Mouse (Mus musculus) hindbrain, embryonic 11.5 days (tissue): ENCODE results near the gene Sertad2. TPM values are rescaled to one million over a fixed set of nuclear protein-coding genes. Genes with fewer than 3 reads are reported as not detected.

Experiments
- ATAC-seq: fragments of 200-750 bp; cut with Nextera tagmentation; 2 replicates; pipeline ENCODE4 v1.8.0; 2017; ENCODE audit warnings: mild to moderate bottlenecking, moderate TSS enrichment, moderate library complexity; ENCODE audit not compliant: low FRiP score
- DNase-seq: peaks from one replicate; pipeline ENCODE4 v3.0.0-alpha.2; 2015; ENCODE audit warnings: low spot score
- H3K27ac ChIP-seq: fragments of 300-500 bp; sonication (generic); 2 replicates; pipeline ENCODE4 v1.5.1; 2014; ENCODE audit warnings: mild to moderate bottlenecking, low read depth, low read length
- H3K27me3 ChIP-seq: fragments of 300-500 bp; sonication (generic); 2 replicates; pipeline ENCODE4 v1.6.1; 2014; ENCODE audit warnings: mild to moderate bottlenecking, low read length, moderate library complexity, mixed read lengths; ENCODE audit not compliant: control insufficient read depth, insufficient read depth
- H3K36me3 ChIP-seq: fragments of 300-500 bp; sonication (generic); 2 replicates; pipeline ENCODE4 v1.6.1; 2014; ENCODE audit warnings: mild to moderate bottlenecking, low read length, moderate library complexity, mixed read lengths; ENCODE audit not compliant: control insufficient read depth, insufficient read depth
- H3K4me1 ChIP-seq: fragments of 300-500 bp; sonication (generic); replicated peaks from 2 replicates; pipeline ENCODE4 v1.6.1; 2014; ENCODE audit warnings: low read length, mixed read lengths; ENCODE audit not compliant: control insufficient read depth, insufficient read depth
- H3K4me2 ChIP-seq: fragments of 300-500 bp; sonication (generic); replicated peaks from 2 replicates; pipeline ENCODE4 v1.6.1; 2014; ENCODE audit warnings: mild to moderate bottlenecking, low read depth, low read length
- H3K4me3 ChIP-seq: fragments of 300-500 bp; sonication (generic); 2 replicates; pipeline ENCODE4 v1.5.1; 2014; ENCODE audit warnings: low read depth, low read length
- H3K9ac ChIP-seq: fragments of 300-500 bp; sonication (generic); 2 replicates; pipeline ENCODE4 v1.6.1; 2014; ENCODE audit warnings: low read depth, low read length
- H3K9me3 ChIP-seq: fragments of 300-500 bp; sonication (generic); 2 replicates; pipeline ENCODE4 v1.6.1; 2016; ENCODE audit warnings: low read length; ENCODE audit not compliant: control insufficient read depth
- WGBS: fragments of 180-500 bp; shearing (Covaris S2); extraction: QIAGEN DNeasy Blood & Tissue Kit; methylation state at CpG from one replicate; pipeline ENCODE4 v1.1.7; 2014; 5-methylcytosine and 5-hydroxymethylcytosine counted together
- polyA plus RNA-seq: library from polyadenylated mRNA; unstranded; fragments of >200 nt; fragmentation: Nextera tagmentation; extraction: Ambion mirVana; gene quantifications from 2 replicates; pipeline ENCODE4 v1.2.1, GENCODE M21; 2014

Sertad2 gene
- polyA plus RNA-seq, 1 experiment from 2014 or later, result 24.4 TPM

DNA sequence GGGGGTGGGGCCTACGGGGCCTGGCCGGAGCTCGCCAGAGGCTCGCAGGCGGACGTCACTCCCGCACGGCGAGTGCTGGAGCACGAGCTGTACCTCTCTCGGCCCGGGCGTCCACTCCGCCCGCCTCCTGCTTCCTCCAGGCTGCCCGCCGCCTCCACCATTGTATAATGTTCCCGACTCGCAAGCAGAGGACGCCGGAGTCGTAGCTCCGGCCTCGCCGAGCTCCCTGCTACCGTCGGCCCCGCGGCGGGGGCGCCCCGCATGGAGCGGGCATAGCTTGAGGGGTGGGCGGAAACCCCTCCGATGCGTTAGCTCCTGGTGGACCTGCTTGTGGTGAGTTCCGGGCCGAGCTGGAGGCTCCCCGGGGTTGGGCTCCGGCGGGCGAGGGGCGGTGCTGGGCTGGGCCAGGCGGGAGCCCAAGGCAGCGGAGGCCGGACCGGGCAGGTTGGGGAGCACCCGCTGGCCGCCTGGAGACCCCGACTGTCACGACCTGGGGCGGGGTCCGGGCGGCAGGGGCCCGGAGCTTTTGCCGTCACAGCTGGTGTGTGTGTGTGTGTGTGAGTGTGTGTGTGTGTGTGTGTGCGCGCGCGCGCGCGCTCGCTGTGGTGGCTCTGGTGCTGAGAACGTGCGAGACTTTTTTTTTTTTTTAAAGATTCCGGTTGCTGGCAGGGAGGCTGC lies 89.0 kb downstream of the Sertad2 start:
- ATAC-seq, result peak; percentile 96
- peaks cover 5% of the 10 kb centered on the region; the same call in 1 of the 2 replicates for H3K4me1 ChIP-seq
- H3K9ac ChIP-seq, result peak overlapping the region; percentile 88
- H3K27ac ChIP-seq, result peak overlapping the region; percentile 96
- 0% methylated on average over 56 of the region's 67 CpGs for WGBS
- no peaks in the 10 kb centered on the region for H3K27me3 ChIP-seq
- peak overlapping the region; percentile 83 for H3K4me3 ChIP-seq
- DNase-seq, result peak; percentile 81
- peak overlapping the region; percentile 64 for H3K4me2 ChIP-seq
- no peaks in the 10 kb centered on the region for H3K36me3 ChIP-seq
- no peaks in the 10 kb centered on the region for H3K9me3 ChIP-seq

DNA sequence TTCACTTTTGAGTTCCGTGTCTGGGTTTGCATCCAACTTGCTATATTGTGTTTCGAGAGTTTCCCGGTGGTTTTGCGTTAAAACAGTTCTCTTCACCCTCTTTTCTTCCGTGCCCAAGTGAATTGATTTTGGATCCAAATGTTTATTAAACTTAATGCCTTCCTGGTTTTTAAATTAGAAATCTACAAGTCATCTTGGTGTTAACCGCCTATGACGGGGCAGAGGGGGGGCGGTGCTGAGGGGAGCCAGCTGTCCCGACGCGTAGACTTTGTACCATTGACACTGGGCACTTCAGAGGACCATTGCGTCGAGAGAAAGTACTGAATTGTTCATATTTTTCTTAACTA lies 89.5 kb downstream of the Sertad2 start:
- no peaks in the 10 kb centered on the region for H3K36me3 ChIP-seq
- DNase-seq, result peak; percentile 66
- WGBS, result under 1% methylated on average over 13 of the region's 13 CpGs

DNA sequence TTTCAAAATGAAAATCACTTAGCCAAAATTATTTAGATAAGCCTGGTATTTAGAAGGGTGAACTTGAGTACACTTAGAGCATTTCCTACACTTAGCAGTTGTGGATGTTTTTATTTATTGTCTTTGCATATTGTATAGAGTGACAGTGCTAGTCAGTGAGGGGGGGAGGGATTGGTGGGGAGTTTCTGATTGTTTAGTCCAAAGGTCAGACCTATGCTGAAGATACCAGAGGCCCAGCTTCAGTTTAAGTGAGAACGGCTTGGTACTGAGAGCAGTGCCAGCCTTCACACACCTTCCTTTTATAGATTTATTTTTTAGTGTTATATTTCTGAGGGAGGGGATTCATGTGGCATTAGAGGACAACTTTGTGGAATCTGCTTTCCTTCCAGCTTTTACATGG lies 91.5 kb downstream of the Sertad2 start:
- Histone ChIP-seq H3K4me1 (peaks cover 8% of the 10 kb centered on the region; the same call in 1 of the 2 replicates), H3K27ac (no peak overlapping the region), H3K27me3 (no peaks in the 10 kb centered on the region), H3K4me2 (no peak overlapping the region), H3K36me3 (no peaks in the 10 kb centered on the region), H3K4me3 (no peak overlapping the region), H3K9ac (0 out of 2 replicates have a peak overlapping the region, but pooled peaks have one; percentile 11), H3K9me3 (no peaks in the 10 kb centered on the region)
- 69% methylated on average over 1 of the region's 1 CpGs for WGBS
- no peak for DNase-seq
- no peak for ATAC-seq

More for the DNA sequence above, 89.5 kb downstream of the Sertad2 start:
- Histone ChIP-seq H3K4me2 (peak overlapping the region; percentile 64), H3K9ac (peak overlapping the region; percentile 88), H3K9me3 (no peaks in the 10 kb centered on the region), H3K4me3 (peak overlapping the region; percentile 83), H3K4me1 (peaks cover 5% of the 10 kb centered on the region; the same call in 1 of the 2 replicates), H3K27ac (peak overlapping the region; percentile 96; the same call in 1 of the 2 replicates), H3K27me3 (no peaks in the 10 kb centered on the region)
- no peak for ATAC-seq

DNA sequence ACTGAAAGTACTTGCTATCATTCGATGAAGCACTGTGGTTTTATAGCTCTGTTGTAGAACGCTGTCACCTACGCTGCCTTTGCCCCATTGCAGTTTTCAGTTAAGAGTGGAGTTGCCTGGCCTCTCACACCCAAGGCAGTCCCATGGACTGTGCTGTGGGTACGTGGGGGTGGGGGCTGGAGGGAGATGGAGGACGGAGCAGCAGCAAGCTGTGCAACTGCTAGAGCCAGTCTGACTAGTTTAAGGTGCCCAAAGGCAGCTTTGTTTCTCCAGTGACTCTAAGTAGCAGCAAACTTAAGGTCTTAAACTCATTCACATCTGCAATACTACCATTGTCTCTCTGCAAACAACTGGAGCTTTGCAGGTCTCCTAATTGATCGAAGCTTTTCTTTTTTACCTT lies 92.6 kb downstream of the Sertad2 start:
- H3K4me2 ChIP-seq, result no peak overlapping the region; the same call in 1 of the 2 replicates
- H3K27ac ChIP-seq, result peak overlapping the region; percentile 61
- no peaks in the 10 kb centered on the region for H3K27me3 ChIP-seq
- ATAC-seq (no peak), DNase-seq (no peak)
- no peak overlapping the region for H3K4me3 ChIP-seq
- 40% methylated on average over 6 of the region's 6 CpGs for WGBS
- H3K4me1 ChIP-seq, result peaks cover 13% of the 10 kb centered on the region; the same call in 1 of the 2 replicates
- H3K9ac ChIP-seq, result no peak overlapping the region; the same call in 1 of the 2 replicates
- H3K9me3 ChIP-seq, result no peaks in the 10 kb centered on the region
- H3K36me3 ChIP-seq, result no peaks in the 10 kb centered on the region

DNA sequence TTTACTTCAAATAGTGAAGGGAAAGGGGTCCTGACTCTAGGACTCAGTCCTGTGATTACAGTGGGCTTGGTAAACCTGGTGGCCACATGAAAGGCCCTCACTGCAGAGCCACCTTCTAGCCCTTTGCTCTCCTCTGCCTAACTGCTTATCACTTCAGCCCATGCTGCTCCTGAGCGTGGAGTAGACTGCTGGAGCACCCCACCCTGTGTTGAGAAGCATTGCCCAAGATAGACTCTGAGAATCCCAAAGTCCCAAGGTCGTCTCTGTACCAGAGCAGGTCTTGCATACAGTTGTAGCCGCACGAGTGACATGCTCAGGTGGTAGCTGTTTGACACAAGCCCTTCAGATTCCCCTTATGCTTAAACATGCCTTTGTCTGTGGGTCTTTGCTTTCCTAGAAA lies 93.1 kb downstream of the Sertad2 start:
- no peak overlapping the region for H3K9ac ChIP-seq
- H3K4me1 ChIP-seq, result peaks cover 13% of the 10 kb centered on the region; the same call in 1 of the 2 replicates
- WGBS, result 71% methylated on average over 4 of the region's 4 CpGs
- no peak for DNase-seq
- no peak overlapping the region; the same call in 1 of the 2 replicates for H3K4me2 ChIP-seq
- no peaks in the 10 kb centered on the region for H3K36me3 ChIP-seq
- ATAC-seq, result no peak
- H3K9me3 ChIP-seq, result no peaks in the 10 kb centered on the region
- no peaks in the 10 kb centered on the region for H3K27me3 ChIP-seq
- H3K27ac ChIP-seq, result no peak overlapping the region; the same call in 1 of the 2 replicates
- no peak overlapping the region for H3K4me3 ChIP-seq

DNA sequence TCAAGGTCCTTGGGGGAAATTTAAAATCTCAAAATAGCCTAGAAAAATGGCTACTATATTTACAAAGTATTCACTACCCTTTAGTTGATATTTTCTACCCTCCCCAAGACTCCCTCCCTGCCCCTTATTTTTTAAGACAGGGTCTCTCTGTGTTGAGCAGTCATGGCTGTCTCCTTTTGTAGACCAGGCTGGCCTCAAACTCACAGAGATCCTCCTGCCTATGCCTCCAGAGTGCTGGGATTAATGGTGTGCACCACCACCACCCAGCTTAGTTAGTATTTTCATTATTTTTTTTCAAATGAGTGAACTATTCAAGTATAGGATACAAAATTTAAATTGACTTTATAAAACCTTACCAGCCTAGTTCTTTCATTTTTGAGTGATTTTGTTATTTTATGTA lies 94.0 kb downstream of the Sertad2 start:
- ATAC-seq (no peak), DNase-seq (no peak)
- Histone ChIP-seq H3K4me3 (no peak overlapping the region), H3K4me1 (peaks cover 13% of the 10 kb centered on the region; the same call in 1 of the 2 replicates), H3K9me3 (no peaks in the 10 kb centered on the region), H3K36me3 (no peaks in the 10 kb centered on the region), H3K9ac (no peak overlapping the region), H3K4me2 (no peak overlapping the region), H3K27me3 (no peaks in the 10 kb centered on the region), H3K27ac (no peak overlapping the region)

DNA sequence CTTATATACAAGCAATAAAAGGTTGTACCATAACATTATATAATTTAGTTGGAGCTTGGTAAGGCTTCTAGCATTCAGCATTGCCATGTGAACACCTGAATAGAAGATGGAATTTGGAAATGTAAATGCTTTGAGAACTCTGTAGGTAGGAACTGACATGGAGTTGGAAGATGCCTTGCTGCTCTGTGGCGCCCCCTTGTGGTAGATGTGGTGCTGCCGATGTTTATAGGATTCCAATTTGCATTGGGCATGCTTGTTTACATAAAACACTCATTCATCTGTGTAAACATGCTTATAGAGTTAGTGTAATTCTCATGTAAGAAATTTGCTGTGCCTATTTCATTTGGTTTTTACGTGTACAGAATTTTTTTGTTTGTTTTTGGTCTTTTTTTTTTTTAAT lies 95.8 kb downstream of the Sertad2 start:
- peaks cover 8% of the 10 kb centered on the region; the same call in 1 of the 2 replicates for H3K4me1 ChIP-seq
- no peak overlapping the region for H3K9ac ChIP-seq
- H3K36me3 ChIP-seq, result no peaks in the 10 kb centered on the region
- WGBS, result 27% methylated on average over 3 of the region's 3 CpGs
- H3K27ac ChIP-seq, result no peak overlapping the region
- H3K9me3 ChIP-seq, result no peaks in the 10 kb centered on the region
- ATAC-seq, result no peak
- no peaks in the 10 kb centered on the region for H3K27me3 ChIP-seq
- H3K4me2 ChIP-seq, result no peak overlapping the region
- peak; percentile 87 for DNase-seq
- H3K4me3 ChIP-seq, result no peak overlapping the region

DNA sequence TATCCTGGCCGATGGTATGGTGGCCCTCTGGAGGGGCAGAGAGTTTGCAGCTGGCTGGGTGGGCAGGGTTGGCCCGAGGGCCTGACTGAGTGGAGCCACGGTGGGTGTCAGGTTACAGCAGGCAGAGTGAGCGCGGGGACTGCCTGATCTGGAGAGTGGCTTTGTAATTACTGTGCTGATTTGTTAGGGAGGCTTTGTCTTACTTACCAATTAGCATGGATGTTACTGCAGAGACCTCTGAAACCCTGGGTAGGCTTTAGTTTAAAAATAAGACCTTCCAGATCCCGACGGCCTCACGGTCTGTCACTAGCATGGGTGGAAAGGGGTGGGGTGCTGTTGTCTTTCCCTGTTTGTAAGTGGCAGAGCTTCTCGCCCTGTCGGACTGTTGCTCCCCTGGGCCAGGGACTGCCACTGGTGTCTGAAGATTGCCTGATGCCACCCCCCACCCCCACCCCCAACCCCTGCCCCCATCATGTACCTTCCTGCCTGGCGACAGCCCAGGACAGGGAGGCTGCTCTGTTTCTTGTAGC lies 96.9 kb downstream of the Sertad2 start:
- H3K27ac ChIP-seq, result peak overlapping the region; percentile 58
- ATAC-seq (peak; percentile 91), DNase-seq (peak; percentile 71)
- peak overlapping the region; percentile 29; the same call in 1 of the 2 replicates for H3K9ac ChIP-seq
- H3K4me2 ChIP-seq, result peak overlapping the region; percentile 20; the same call in 1 of the 2 replicates
- H3K4me1 ChIP-seq, result peaks cover 8% of the 10 kb centered on the region; the same call in 1 of the 2 replicates
- H3K36me3 ChIP-seq, result no peaks in the 10 kb centered on the region
- WGBS, result 3% methylated on average over 11 of the region's 11 CpGs
- H3K27me3 ChIP-seq, result no peaks in the 10 kb centered on the region
- H3K9me3 ChIP-seq, result no peaks in the 10 kb centered on the region
- H3K4me3 ChIP-seq, result 0 out of 2 replicates have a peak overlapping the region, but pooled peaks have one; percentile 1

DNA sequence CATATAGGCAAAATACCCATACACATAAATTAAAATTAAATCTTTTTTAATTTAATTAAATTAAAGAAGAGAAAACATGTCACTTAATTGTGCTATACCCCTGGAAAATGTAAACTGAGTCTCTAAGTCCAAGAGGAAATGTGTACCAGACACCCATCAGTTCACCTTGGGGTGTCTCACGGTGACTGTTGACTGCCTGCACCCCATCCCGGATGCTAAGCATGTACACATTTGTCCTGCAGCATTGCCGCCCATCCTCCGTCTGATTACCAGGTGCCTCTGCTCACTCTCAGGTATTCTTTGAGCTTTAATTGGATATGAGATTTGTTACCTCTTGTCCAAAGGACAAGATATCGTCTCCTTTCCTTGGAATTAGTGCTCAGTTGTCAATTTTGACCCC lies 99.3 kb downstream of the Sertad2 start:
- H3K4me2 ChIP-seq, result no peak overlapping the region
- no peak for DNase-seq
- no peaks in the 10 kb centered on the region for H3K36me3 ChIP-seq
- no peak overlapping the region for H3K9ac ChIP-seq
- no peaks in the 10 kb centered on the region for H3K27me3 ChIP-seq
- H3K4me3 ChIP-seq, result no peak overlapping the region
- 83% methylated on average over 5 of the region's 5 CpGs for WGBS
- peaks cover 13% of the 10 kb centered on the region for H3K4me1 ChIP-seq
- no peak for ATAC-seq
- no peaks in the 10 kb centered on the region for H3K9me3 ChIP-seq
- no peak overlapping the region for H3K27ac ChIP-seq
